In the genomic region with DNA sequence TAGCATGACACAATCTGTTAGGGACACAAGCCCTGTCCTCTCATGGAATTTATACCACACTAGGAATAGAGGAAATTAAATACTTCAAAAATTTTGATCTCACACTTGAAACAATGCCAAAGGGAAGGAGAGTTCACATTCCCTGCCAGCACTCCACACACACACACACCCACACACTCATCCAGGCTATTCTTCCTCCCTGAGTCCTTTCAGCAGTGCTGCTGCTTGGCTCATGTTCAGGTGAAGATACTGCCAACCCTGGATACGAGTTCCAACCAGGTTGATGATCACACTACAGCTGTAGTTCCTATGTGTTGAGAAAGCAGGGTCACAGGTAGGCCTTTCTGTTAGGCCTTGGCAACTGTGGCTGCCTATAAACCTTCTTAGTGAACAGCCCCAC, we compare ENCODE assay signal across 16 mouse cellular contexts.
DNase-seq lines count a peak whose midpoint lies in the region; ATAC-seq lines count a peak whose summit lies in the region.
"Had no signal": no experiment of that assay in that cellular context is flagged by ENCODE, and none has a peak within 500 bp of the region (broad histone marks: within the 10 kb centered on the region; RNA-seq: fewer than 3 reads in every experiment).

No protein-coding gene starts in this region.

- no peak overlapping the region for H3K4me2 ChIP-seq in embryonic facial prominence, embryonic 14.5 days (ENCODE audit: low read depth, low read length)
- H3K4me2 ChIP-seq in kidney, embryonic 14.5 days (replicated peaks; ENCODE audit: low read depth, low read length): no peak overlapping the region
- no peak overlapping the region for H3K4me2 ChIP-seq in midbrain, embryonic 15.5 days
- H3K4me2 ChIP-seq: embryonic facial prominence, embryonic 15.5 days; forebrain, embryonic 13.5 days; intestine, embryonic 15.5 days; liver, embryonic 13.5 days had no signal

- H3K36me3 ChIP-seq in embryonic facial prominence, embryonic 14.5 days (ENCODE audit: control insufficient read depth, insufficient read depth, low read length): no peaks in the 10 kb centered on the region
- no peaks in the 10 kb centered on the region for H3K36me3 ChIP-seq in embryonic facial prominence, embryonic 10.5 days (replicated peaks)
- no peaks in the 10 kb centered on the region for H3K36me3 ChIP-seq in kidney, embryonic 14.5 days (ENCODE audit: control insufficient read depth, insufficient read depth, low read length)
- H3K36me3 ChIP-seq in midbrain, embryonic 15.5 days (replicated peaks): no peaks in the 10 kb centered on the region
- H3K36me3 ChIP-seq: embryonic facial prominence, embryonic 15.5 days; hindbrain, embryonic 10.5 days; intestine, embryonic 15.5 days; liver, embryonic 13.5 days had no signal

- H3K9ac ChIP-seq in embryonic facial prominence, embryonic 14.5 days (ENCODE audit: low read depth, low read length): no peak overlapping the region
- H3K9ac ChIP-seq in kidney, embryonic 14.5 days (ENCODE audit: low read depth, low read length): no peak overlapping the region
- no peak overlapping the region for H3K9ac ChIP-seq in midbrain, embryonic 15.5 days
- H3K9ac ChIP-seq: embryonic facial prominence, embryonic 15.5 days; forebrain, embryonic 13.5 days; intestine, embryonic 15.5 days; liver, embryonic 13.5 days had no signal

- no peaks in the 10 kb centered on the region for H3K4me1 ChIP-seq in embryonic facial prominence, embryonic 14.5 days (ENCODE audit: control insufficient read depth, insufficient read depth, low read length)
- H3K4me1 ChIP-seq in embryonic facial prominence, embryonic 10.5 days: no peaks in the 10 kb centered on the region
- H3K4me1 ChIP-seq in kidney, embryonic 14.5 days (ENCODE audit: control insufficient read depth, insufficient read depth, low read length): no peaks in the 10 kb centered on the region
- no peaks in the 10 kb centered on the region for H3K4me1 ChIP-seq in midbrain, embryonic 15.5 days
- H3K4me1 ChIP-seq: embryonic facial prominence, embryonic 15.5 days; hindbrain, embryonic 10.5 days; intestine, embryonic 15.5 days; liver, embryonic 13.5 days had no signal

- no peaks in the 10 kb centered on the region for H3K9me3 ChIP-seq in embryonic facial prominence, embryonic 14.5 days (ENCODE audit: control insufficient read depth, low read length)
- no peaks in the 10 kb centered on the region for H3K9me3 ChIP-seq in embryonic facial prominence, embryonic 10.5 days
- no peaks in the 10 kb centered on the region for H3K9me3 ChIP-seq in kidney, embryonic 14.5 days (ENCODE audit: control insufficient read depth, low read length)
- H3K9me3 ChIP-seq in midbrain, embryonic 15.5 days: no peaks in the 10 kb centered on the region
- H3K9me3 ChIP-seq: embryonic facial prominence, embryonic 15.5 days; forebrain, embryonic 13.5 days; hindbrain, embryonic 10.5 days; intestine, embryonic 15.5 days; liver, embryonic 13.5 days had no signal

- ATAC-seq in embryonic facial prominence, embryonic 14.5 days (ENCODE audit: low read depth): peak; percentile 47; the same call in 1 of the 2 replicates
- no peak for ATAC-seq in kidney, embryonic 14.5 days (ENCODE audit: low FRiP score, low TSS enrichment)
- ATAC-seq in erythroblast, adult 5-6 weeks (replicated peaks; ENCODE audit: low FRiP score, poor library complexity, severe bottlenecking): no peak
- no peak for ATAC-seq in midbrain, embryonic 15.5 days (replicated peaks)
- ATAC-seq: forebrain, embryonic 13.5 days; intestine, embryonic 15.5 days; midbrain, embryonic 16.5 days had no signal

- H3K27ac ChIP-seq in embryonic facial prominence, embryonic 14.5 days (replicated peaks; ENCODE audit: low read depth, low read length): no peak overlapping the region
- no peak overlapping the region for H3K27ac ChIP-seq in embryonic facial prominence, embryonic 10.5 days (replicated peaks)
- no peak overlapping the region for H3K27ac ChIP-seq in kidney, embryonic 14.5 days (ENCODE audit: low read depth, low read length)
- no peak overlapping the region for H3K27ac ChIP-seq in midbrain, embryonic 15.5 days
- H3K27ac ChIP-seq: embryonic facial prominence, embryonic 15.5 days; forebrain, embryonic 13.5 days; hindbrain, embryonic 10.5 days; intestine, embryonic 15.5 days; liver, embryonic 13.5 days had no signal

- WGBS in embryonic facial prominence, embryonic 14.5 days: 60% methylated on average over 1 of the region's 1 CpGs
- 76% methylated on average over 1 of the region's 1 CpGs for WGBS in embryonic facial prominence, embryonic 10.5 days
- 70% methylated on average over 1 of the region's 1 CpGs for WGBS in kidney, embryonic 14.5 days
- WGBS in midbrain, embryonic 15.5 days: 60% methylated on average over 1 of the region's 1 CpGs

- peak; percentile 42 for DNase-seq in embryonic facial prominence, embryonic 14.5 days (ENCODE audit: low spot score)
- DNase-seq in embryonic facial prominence, embryonic 10.5 days (ENCODE audit: low spot score): no peak
- peak; percentile 12 for DNase-seq in kidney, postnatal 10 days
- peak; percentile 4 for DNase-seq in urinary bladder, postnatal 14 days (ENCODE audit: low spot score)
- no peak for DNase-seq in urinary bladder, postnatal 4 days (ENCODE audit: low spot score in 2 of 2)
- DNase-seq: left cerebral cortex, postnatal 4 days; liver, embryonic 13.5 days; thymus, adult 18-20 months had no signal

- no peak overlapping the region for H3K4me3 ChIP-seq in embryonic facial prominence, embryonic 14.5 days (ENCODE audit: low read depth, low read length)
- no peak overlapping the region for H3K4me3 ChIP-seq in embryonic facial prominence, embryonic 10.5 days
- H3K4me3 ChIP-seq in kidney, embryonic 14.5 days (ENCODE audit: low read length): no peak overlapping the region
- no peak overlapping the region for H3K4me3 ChIP-seq in midbrain, embryonic 15.5 days
- H3K4me3 ChIP-seq: embryonic facial prominence, embryonic 15.5 days; forebrain, embryonic 13.5 days; hindbrain, embryonic 10.5 days; intestine, embryonic 15.5 days; liver, embryonic 13.5 days had no signal

- no peaks in the 10 kb centered on the region for H3K27me3 ChIP-seq in embryonic facial prominence, embryonic 14.5 days (replicated peaks; ENCODE audit: control insufficient read depth, insufficient read depth, low read length)
- no peaks in the 10 kb centered on the region for H3K27me3 ChIP-seq in embryonic facial prominence, embryonic 10.5 days (replicated peaks; ENCODE audit: low read depth, poor library complexity, severe bottlenecking)
- H3K27me3 ChIP-seq in kidney, embryonic 14.5 days (ENCODE audit: control insufficient read depth, insufficient read depth, low read length): no peaks in the 10 kb centered on the region
- no peaks in the 10 kb centered on the region for H3K27me3 ChIP-seq in midbrain, embryonic 15.5 days (replicated peaks)
- H3K27me3 ChIP-seq: embryonic facial prominence, embryonic 15.5 days; forebrain, embryonic 13.5 days; intestine, embryonic 15.5 days; liver, embryonic 13.5 days had no signal

Comparison
In these comparisons a context has a peak if more than half of its experiments do, and no peak if none do; other contexts are left out.
1. DNase-seq: peak in embryonic facial prominence, embryonic 14.5 days (single experiment), kidney, postnatal 10 days (single experiment) and urinary bladder, postnatal 14 days (single experiment); none in embryonic facial prominence, embryonic 10.5 days (single experiment) and urinary bladder, postnatal 4 days (0 of 2).